14 mouse cellular contexts compared by ENCODE assay signal in genomic region chr5:81583425-81583824, GRCm38 (mm10).
"Had no signal": no experiment of that assay in that cellular context is flagged by ENCODE, and none has a peak within 500 bp of the region (broad histone marks: within the 10 kb centered on the region; RNA-seq: fewer than 3 reads in every experiment).

No protein-coding gene starts in this region.

- H3K9me3 ChIP-seq: kidney, embryonic 15.5 days; limb, embryonic 13.5 days; liver, embryonic 12.5 days; stomach, embryonic 15.5 days had no signal

- H3K27me3 ChIP-seq: kidney, embryonic 15.5 days; limb, embryonic 13.5 days; liver, embryonic 12.5 days; megakaryocyte, embryonic 14.5 days; stomach, embryonic 15.5 days had no signal

- H3K4me3 ChIP-seq: kidney, embryonic 15.5 days; limb, embryonic 13.5 days; liver, embryonic 12.5 days; megakaryocyte, embryonic 14.5 days; stomach, embryonic 15.5 days had no signal

- H3K27ac ChIP-seq: kidney, embryonic 15.5 days; limb, embryonic 13.5 days; liver, embryonic 12.5 days; macrophage; stomach, embryonic 15.5 days had no signal

- ATAC-seq: liver, embryonic 12.5 days; midbrain, embryonic 16.5 days had no signal

- DNase-seq: kidney, postnatal 14 days; left cerebral cortex, postnatal 4 days; lung, embryonic 14.5 days; lung, postnatal 10 days; right cerebral cortex, postnatal 14 days; thymus, postnatal 36 days had no signal

- H3K36me3 ChIP-seq: kidney, embryonic 15.5 days; limb, embryonic 13.5 days; liver, embryonic 12.5 days; stomach, embryonic 15.5 days had no signal

- H3K4me2 ChIP-seq: kidney, embryonic 15.5 days; limb, embryonic 13.5 days; liver, embryonic 12.5 days; lung, embryonic 14.5 days; midbrain, embryonic 11.5 days; stomach, embryonic 15.5 days had no signal

- H3K9ac ChIP-seq: kidney, embryonic 15.5 days; limb, embryonic 13.5 days; liver, embryonic 12.5 days; lung, embryonic 14.5 days; stomach, embryonic 15.5 days had no signal

- H3K4me1 ChIP-seq: kidney, embryonic 15.5 days; liver, embryonic 12.5 days; megakaryocyte, embryonic 14.5 days; stomach, embryonic 15.5 days had no signal
